Mouse (Mus musculus): ENCODE results near the gene Exoc3l4. TPM values are rescaled to one million over a fixed set of nuclear protein-coding genes. Genes with fewer than 3 reads are reported as not detected.

Exoc3l4 gene
- polyA plus RNA-seq (2016; fragmentation: Nextera tagmentation; extraction: Ambion mirVana) = 3.0 and 3.3 TPM in 2 replicates

DNA sequence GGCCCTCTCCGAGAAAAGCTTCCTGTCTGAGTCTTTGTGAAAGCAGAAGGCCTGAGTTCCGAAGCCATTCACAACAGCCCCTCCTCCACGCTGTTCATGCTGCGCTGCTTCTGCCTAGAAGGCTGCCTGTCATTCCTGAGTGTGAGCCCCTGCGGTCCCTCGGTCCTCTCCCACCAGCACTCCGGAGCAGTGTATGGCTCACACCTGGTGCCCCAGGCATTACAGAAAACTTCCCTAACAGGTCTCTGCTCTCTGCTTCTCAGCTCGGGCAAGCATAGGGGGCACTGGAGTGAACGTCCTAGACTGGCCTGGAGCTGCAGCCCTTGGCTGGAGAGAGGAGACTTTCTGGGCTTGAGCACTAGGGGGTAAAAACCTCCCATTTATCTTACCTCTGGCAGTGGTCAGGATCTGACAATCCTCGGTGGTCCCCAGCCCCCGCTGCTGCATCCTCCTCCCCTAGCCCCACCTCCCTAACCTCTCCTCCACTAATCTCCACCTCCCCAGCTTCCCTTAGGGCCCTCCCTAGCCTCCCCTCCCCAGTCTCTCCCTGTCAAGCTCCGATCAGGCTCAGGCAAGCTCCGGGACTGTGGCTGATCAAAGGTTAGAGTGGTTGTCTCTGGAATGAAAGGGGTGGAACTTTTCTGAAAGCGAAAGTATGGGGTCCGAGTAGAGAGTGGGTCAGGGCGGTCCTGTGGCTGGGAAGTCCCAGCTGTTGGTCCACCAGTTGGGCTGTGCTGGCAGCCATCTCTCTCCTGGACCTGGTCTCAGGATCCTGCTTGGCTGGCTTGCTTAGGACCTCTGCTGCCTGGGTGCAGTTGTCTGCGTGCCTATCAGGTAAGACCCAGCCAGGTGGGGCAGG lies at the start of gene Exoc3l4:
Exoc3l4 (plus strand) TSS at position 97 of the 859 bp plus-strand sequence.
- Histone ChIP-seq H3K27me3 (replicated peaks) (peaks cover 32% of the 10 kb centered on the region), H3K27ac (no peak within 1 kb of the TSS), H3K4me1 (peaks cover 24% of the 10 kb centered on the region), H3K9ac (peak within 1 kb of the TSS; percentile 42; the same call in 1 of the 2 replicates), H3K36me3 (no peaks in the 10 kb centered on the region), H3K9me3 (no peaks in the 10 kb centered on the region), H3K4me2 (replicated peaks) (peak within 1 kb of the TSS; percentile 54), H3K4me3 (no peak within 1 kb of the TSS; the same call in 1 of the 2 replicates)
- ATAC-seq (ENCODE audit: low FRiP score, low read depth) = no peak
- 6% methylated on average over 17 of the region's 17 CpGs for WGBS

DNA sequence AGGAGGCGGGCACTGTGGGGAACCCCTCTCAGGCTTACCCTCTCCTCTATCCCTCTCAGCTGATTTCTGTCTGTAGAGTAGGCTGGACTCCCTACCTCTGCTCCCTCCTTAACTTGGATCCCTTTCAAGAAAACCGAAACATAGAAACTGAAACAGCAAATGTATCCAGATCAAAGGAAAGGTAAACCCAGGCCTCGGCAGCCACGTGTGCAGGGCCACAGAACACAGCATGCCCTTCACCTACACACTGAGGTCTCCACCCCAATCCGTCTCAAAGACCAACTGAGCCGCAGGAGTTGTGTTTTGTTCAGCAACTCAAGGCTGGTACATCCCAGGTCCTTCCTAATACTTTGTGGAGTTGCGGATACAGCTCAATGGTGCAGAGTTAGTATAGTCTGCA lies 49.8 kb upstream of the Exoc3l4 start:
- no peak overlapping the region for H3K9ac ChIP-seq
- H3K4me3 ChIP-seq = no peak overlapping the region
- no peaks in the 10 kb centered on the region for H3K9me3 ChIP-seq
- 89% methylated on average over 7 of the region's 7 CpGs for WGBS
- no peaks in the 10 kb centered on the region for H3K36me3 ChIP-seq
- ATAC-seq (ENCODE audit: low FRiP score, low read depth) = no peak
- peaks cover 29% of the 10 kb centered on the region for H3K4me1 ChIP-seq
- no peaks in the 10 kb centered on the region for H3K27me3 ChIP-seq (replicated peaks)
- no peak overlapping the region for H3K27ac ChIP-seq
- no peak overlapping the region for H3K4me2 ChIP-seq (replicated peaks)

DNA sequence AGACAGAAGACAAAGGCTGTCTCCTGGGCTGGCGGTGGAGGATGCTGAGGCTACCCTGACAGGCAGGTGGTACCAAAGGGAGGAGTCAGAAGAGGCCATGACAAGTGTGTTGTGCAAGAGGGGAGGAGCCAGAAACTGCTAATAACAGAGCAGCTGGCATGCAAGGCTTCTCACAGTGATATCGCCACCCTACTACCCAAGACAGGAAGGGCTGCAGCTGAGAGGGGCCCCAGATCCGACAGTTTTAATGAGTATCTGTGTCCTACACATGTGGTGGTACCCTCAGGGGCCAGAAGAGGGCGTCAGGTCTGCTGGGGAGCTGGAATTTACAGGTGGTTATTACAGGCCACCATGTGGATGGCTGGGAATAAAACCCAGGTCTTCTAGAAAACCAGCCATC lies 46.6 kb upstream of the Exoc3l4 start:
- no peak overlapping the region for H3K4me2 ChIP-seq (replicated peaks)
- no peaks in the 10 kb centered on the region for H3K27me3 ChIP-seq (replicated peaks)
- no peak overlapping the region for H3K9ac ChIP-seq
- H3K4me3 ChIP-seq = no peak overlapping the region
- 57% methylated on average over 4 of the region's 4 CpGs for WGBS
- no peak for ATAC-seq (ENCODE audit: low FRiP score, low read depth)
- peaks cover 29% of the 10 kb centered on the region for H3K4me1 ChIP-seq
- H3K36me3 ChIP-seq = no peaks in the 10 kb centered on the region
- no peak overlapping the region for H3K27ac ChIP-seq
- H3K9me3 ChIP-seq = no peaks in the 10 kb centered on the region

DNA sequence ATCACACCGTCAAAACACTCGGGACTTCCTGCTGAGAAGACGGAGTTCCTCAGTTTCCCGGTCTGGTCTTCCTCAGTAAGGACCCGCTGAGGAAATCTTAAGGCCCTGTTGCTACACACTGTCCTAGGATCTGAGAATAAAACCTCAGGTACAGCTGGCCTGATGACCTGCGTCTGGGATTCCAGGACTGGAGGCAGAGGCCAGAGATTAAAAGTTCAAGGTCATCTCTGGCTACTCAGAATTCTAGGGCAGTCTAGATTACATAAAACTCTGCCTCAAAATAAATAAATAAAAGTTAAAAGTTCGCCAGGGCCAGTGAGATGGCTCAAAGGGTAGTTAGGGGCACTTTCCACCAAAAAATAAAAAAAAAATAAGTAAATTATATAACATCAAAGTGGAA lies 44.9 kb upstream of the Exoc3l4 start:
- Histone ChIP-seq H3K4me3 (no peak overlapping the region), H3K27me3 (replicated peaks) (no peaks in the 10 kb centered on the region), H3K36me3 (no peaks in the 10 kb centered on the region), H3K4me1 (peaks cover 43% of the 10 kb centered on the region), H3K4me2 (replicated peaks) (no peak overlapping the region), H3K9ac (no peak overlapping the region), H3K27ac (no peak overlapping the region), H3K9me3 (no peaks in the 10 kb centered on the region)
- no peak for ATAC-seq (ENCODE audit: low FRiP score, low read depth)
- WGBS = 87% methylated on average over 7 of the region's 7 CpGs

DNA sequence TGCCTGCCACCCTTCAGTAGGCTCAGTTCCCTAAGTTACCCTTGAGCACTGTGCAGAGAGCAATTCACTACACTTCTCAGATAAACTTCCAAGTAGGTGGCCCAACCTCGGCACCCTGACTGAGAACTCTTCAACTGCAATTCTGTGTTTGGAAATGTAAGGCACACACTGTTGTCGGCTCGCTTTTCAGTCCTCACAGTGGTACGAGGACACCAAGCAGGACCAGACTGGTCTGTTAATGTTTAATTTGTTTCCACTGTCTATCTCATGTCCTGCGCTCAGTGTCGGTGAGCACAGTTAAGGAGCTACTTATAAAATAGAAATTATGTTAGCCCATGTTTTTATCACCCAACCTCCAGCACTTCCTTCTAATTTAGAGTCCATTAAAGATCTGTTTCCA lies 43.4 kb upstream of the Exoc3l4 start:
- peaks cover 36% of the 10 kb centered on the region for H3K4me1 ChIP-seq
- no peak for ATAC-seq (ENCODE audit: low FRiP score, low read depth)
- H3K4me2 ChIP-seq (replicated peaks) = no peak overlapping the region
- no peaks in the 10 kb centered on the region for H3K36me3 ChIP-seq
- no peak overlapping the region for H3K4me3 ChIP-seq
- WGBS = 66% methylated on average over 6 of the region's 6 CpGs
- no peak overlapping the region for H3K9ac ChIP-seq
- H3K27me3 ChIP-seq (replicated peaks) = no peaks in the 10 kb centered on the region
- H3K27ac ChIP-seq = no peak overlapping the region
- no peaks in the 10 kb centered on the region for H3K9me3 ChIP-seq

DNA sequence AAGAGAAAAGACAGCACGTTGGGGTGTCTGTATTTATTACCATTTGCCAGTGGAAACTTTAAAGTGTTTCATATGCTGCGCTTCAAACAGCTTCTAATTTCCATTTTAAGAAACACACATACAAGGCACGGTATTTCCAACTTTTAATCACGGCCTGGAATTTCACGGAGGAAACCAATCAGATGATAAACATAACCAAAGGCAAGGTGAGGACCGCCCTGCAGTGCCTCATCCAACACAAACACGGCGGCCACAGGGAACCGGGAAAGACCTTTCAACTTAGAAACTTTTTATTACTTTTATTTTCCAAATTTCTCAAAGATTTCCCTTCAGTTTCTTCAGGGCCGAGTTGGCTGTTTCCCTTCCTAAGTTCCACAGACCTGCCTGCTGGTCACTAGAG lies 42.1 kb upstream of the Exoc3l4 start:
- H3K9me3 ChIP-seq = no peaks in the 10 kb centered on the region
- H3K36me3 ChIP-seq = no peaks in the 10 kb centered on the region
- H3K9ac ChIP-seq = no peak overlapping the region
- H3K27me3 ChIP-seq (replicated peaks) = no peaks in the 10 kb centered on the region
- no peak for ATAC-seq (ENCODE audit: low FRiP score, low read depth)
- H3K27ac ChIP-seq = no peak overlapping the region
- 87% methylated on average over 10 of the region's 10 CpGs for WGBS
- H3K4me1 ChIP-seq = peaks cover 33% of the 10 kb centered on the region
- no peak overlapping the region; the same call in 1 of the 2 replicates for H3K4me2 ChIP-seq (replicated peaks)
- no peak overlapping the region for H3K4me3 ChIP-seq

DNA sequence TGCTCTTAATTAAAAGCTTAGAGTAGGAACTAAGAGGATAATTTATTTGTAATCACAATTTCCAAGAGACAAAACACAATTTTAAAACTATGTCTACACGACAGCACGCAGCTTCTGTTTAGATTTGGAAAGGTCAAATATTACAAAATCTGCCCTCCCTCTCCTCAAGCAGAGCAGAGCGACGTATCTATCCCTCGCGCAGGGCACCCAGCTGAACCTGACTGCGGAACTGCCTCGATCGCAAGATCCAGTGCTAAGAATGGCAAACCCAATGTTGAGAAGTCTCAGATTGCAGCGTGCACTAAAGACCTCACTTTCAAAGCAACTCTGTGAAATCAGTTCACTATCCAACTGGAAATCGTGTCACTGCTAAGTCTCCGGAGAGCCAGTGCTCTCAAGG lies 41.3 kb upstream of the Exoc3l4 start:
- no peak overlapping the region for H3K27ac ChIP-seq
- H3K4me1 ChIP-seq = peaks cover 24% of the 10 kb centered on the region
- H3K9ac ChIP-seq = peak overlapping the region; percentile 91
- no peak for ATAC-seq (ENCODE audit: low FRiP score, low read depth)
- peak overlapping the region; percentile 97 for H3K4me3 ChIP-seq
- no peaks in the 10 kb centered on the region for H3K9me3 ChIP-seq
- WGBS = 75% methylated on average over 12 of the region's 12 CpGs
- H3K36me3 ChIP-seq = no peaks in the 10 kb centered on the region
- H3K4me2 ChIP-seq (replicated peaks) = peak overlapping the region; percentile 98
- no peaks in the 10 kb centered on the region for H3K27me3 ChIP-seq (replicated peaks)

DNA sequence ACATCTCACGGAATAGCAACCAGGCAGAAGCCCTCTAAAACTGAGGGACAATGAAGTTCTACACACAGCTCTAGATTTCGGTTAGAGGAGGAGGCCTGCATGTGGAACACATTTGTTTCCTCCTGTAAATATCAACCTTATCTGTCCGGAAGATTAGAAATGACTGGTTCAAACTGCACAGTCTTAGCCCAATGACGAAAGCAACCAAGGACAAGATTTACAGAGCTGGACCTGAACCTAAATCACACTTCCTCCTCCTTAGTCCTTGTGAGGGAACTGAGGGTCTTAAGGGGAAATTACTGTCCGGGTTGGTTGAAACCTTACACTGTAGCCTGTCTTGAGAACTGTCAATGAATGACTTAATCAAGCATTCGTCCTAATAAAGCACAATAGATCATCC lies 40.8 kb upstream of the Exoc3l4 start:
- Histone ChIP-seq H3K27me3 (replicated peaks) (no peaks in the 10 kb centered on the region), H3K4me2 (replicated peaks) (peak overlapping the region; percentile 98), H3K36me3 (no peaks in the 10 kb centered on the region), H3K27ac (no peak overlapping the region), H3K9me3 (no peaks in the 10 kb centered on the region), H3K4me1 (peaks cover 24% of the 10 kb centered on the region), H3K4me3 (peak overlapping the region; percentile 97), H3K9ac (peak overlapping the region; percentile 91)
- ATAC-seq (ENCODE audit: low FRiP score, low read depth) = no peak
- 40% methylated on average over 6 of the region's 6 CpGs for WGBS

DNA sequence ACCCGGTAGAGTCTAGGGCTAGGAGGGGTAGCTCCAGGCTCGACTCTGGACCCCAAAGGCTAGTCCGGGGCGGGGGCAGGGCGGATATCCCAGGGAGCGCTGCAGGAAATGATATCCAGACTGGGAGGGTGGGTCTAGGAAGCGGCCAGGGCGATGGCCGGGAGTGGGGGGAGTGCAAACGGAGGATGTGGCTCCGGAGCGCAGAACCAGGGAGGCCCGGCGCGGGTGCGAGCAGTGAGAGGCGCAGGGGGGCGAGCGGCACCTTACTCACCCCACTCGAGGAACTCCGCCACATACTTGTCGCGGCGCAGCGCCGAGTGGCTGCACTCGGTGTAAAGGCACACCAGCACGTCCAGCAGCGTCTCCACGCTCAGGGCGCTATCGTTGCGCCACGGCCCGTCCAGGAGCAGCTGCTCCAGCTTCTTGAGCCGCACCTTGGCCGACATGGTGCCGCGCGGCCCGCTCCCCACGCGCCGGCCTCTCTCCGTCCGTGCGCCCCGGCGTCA lies 39.9 kb upstream of the Exoc3l4 start:
- Histone ChIP-seq H3K27ac (peak overlapping the region; percentile 91), H3K9me3 (no peaks in the 10 kb centered on the region), H3K27me3 (replicated peaks) (no peaks in the 10 kb centered on the region), H3K9ac (peak overlapping the region; percentile 91), H3K4me2 (replicated peaks) (peak overlapping the region; percentile 98), H3K4me3 (peak overlapping the region; percentile 97), H3K4me1 (peaks cover 24% of the 10 kb centered on the region), H3K36me3 (no peaks in the 10 kb centered on the region)
- under 1% methylated on average over 49 of the region's 49 CpGs for WGBS
- peak; percentile 22 for ATAC-seq (ENCODE audit: low FRiP score, low read depth)

DNA sequence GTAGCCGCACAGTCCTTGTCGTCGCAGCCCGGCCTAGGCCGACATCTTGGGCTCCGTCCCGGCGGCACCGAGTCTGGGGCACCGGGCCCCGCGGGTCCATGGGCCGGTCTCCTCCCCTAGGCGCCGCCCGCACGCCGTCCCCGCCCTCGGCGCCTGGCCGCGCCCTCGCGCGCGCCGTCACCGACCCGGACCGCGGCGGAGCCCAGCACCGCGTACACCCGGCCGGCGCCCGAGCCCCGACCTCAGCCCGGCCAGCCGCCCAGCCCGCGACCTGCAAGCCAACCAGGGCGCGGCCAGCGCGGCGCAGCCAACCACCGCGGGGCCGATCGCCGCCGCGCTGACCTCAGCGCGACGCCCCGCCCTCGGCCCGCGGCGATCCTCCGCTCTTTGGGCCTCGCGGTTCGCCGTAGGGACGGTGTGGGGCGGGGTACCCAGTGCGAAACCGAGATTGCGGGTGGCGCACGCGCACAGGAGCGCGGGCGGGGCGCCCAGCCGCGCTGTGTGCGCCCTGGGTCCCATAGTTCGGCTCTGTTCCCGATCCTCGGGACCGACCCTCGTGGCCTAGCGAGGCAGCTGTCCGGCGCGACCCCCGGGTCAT lies 39.3 kb upstream of the Exoc3l4 start, which contains the start of gene Cdc42bpb:
Cdc42bpb (minus strand) TSS at position 343 of the 598 bp plus-strand sequence.
- ATAC-seq (ENCODE audit: low FRiP score, low read depth) = peak; percentile 91
- H3K36me3 ChIP-seq = no peaks in the 10 kb centered on the region
- peak within 1 kb of the TSS; percentile 98 for H3K4me2 ChIP-seq (replicated peaks)
- H3K9me3 ChIP-seq = no peaks in the 10 kb centered on the region
- peak within 1 kb of the TSS; percentile 97 for H3K4me3 ChIP-seq
- WGBS = under 1% methylated on average over 94 of the region's 94 CpGs
- H3K27me3 ChIP-seq (replicated peaks) = no peaks in the 10 kb centered on the region
- H3K4me1 ChIP-seq = peaks cover 24% of the 10 kb centered on the region
- peak within 1 kb of the TSS; percentile 91 for H3K27ac ChIP-seq
- peak within 1 kb of the TSS; percentile 91 for H3K9ac ChIP-seq

DNA sequence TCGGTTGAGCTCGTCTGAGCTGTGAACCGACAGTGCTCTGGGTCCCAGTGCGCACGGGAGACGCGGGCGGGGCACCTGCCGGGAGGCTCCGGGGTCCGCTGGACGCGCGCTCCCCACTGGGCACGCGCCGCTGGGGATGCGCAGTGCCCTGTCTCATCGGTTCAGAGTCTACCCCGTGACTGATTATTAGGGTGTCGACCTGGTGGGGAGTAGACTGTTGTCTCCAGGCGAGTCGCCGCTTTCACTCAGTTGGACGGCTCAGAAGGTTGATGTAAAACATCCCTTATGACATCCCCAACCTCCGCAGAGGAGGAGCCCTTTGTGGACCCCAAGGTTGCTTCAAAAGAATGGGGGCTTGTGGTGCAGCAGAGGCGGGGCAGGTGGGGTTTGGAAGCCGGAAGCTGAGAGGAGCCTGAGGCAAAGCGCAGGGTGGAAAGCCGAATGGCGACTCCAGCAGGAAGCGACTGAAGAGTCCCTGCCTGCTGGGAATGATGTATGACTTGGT lies 38.8 kb upstream of the Exoc3l4 start:
- Histone ChIP-seq H3K36me3 (no peaks in the 10 kb centered on the region), H3K27ac (peak overlapping the region; percentile 91), H3K4me1 (peaks cover 24% of the 10 kb centered on the region), H3K9ac (peak overlapping the region; percentile 91), H3K4me2 (replicated peaks) (peak overlapping the region; percentile 98), H3K9me3 (no peaks in the 10 kb centered on the region), H3K4me3 (peak overlapping the region; percentile 97), H3K27me3 (replicated peaks) (no peaks in the 10 kb centered on the region)
- under 1% methylated on average over 32 of the region's 32 CpGs for WGBS
- peak; percentile 81 for ATAC-seq (ENCODE audit: low FRiP score, low read depth)

DNA sequence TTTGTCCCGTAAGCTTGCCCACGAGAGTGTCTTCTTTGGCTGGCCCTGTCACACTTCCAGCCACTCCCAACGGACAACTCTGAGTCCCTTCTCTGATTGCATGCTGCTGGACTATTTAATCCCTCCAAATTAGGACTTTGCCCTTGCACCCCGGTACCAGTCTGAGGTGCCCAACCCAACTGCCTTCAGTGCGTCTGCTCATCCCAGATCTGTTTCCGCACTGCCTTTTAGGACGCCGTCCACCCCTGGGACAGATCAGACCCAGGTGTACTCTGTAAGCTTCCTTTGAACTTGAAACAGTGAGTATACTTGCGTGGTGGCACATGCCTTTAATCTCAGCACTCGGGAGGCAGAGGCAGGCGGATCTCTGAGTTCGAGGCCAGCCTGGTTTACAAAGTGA lies 38.0 kb upstream of the Exoc3l4 start:
- peaks cover 24% of the 10 kb centered on the region for H3K4me1 ChIP-seq
- H3K9ac ChIP-seq = peak overlapping the region; percentile 91
- ATAC-seq (ENCODE audit: low FRiP score, low read depth) = no peak
- no peak overlapping the region for H3K27ac ChIP-seq
- H3K4me3 ChIP-seq = no peak overlapping the region
- H3K4me2 ChIP-seq (replicated peaks) = peak overlapping the region; percentile 98
- 76% methylated on average over 12 of the region's 12 CpGs for whole genome bisulfite sequencing
- no peaks in the 10 kb centered on the region for H3K9me3 ChIP-seq
- no peaks in the 10 kb centered on the region for H3K27me3 ChIP-seq (replicated peaks)
- no peaks in the 10 kb centered on the region for H3K36me3 ChIP-seq
